Mouse (Mus musculus): Measurements from ENCODE around the gene 4930447F04Rik. TPM values are rescaled to one million over a fixed set of nuclear protein-coding genes. Genes with fewer than 3 reads are reported as not detected.

Gene 4930447F04Rik
- total RNA-seq (2021) (not detected), polyA plus RNA-seq (2012; rRNA removed) (not detected in 2 replicates)
- long read RNA-seq, result 0 reads

DNA sequence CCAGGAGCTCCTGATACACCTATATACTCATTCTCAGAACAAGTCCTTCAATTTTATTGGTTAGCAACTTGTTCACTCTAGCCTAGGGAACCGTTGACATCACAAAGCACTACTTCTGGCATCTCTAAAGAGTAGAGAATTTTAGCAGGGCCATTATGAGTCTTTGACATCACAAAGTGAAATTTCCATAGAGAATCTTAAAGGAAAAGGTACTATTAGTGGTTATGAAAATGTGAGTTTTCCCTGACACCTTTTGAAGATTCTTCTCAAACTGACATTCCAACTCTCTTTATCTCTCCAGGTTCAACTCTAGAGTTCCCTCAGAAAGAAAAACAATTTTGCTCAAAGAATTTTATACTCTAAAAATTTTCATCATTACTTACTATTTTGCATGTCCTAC, at the start of gene 4930447F04Rik:
Gene 4930447F04Rik, minus strand, starts transcription at position 101 of the 400 bp plus-strand sequence.
- no peak for DNase-seq
